Mouse (Mus musculus) olfactory bulb, adult 2 months (tissue): ENCODE results near the gene Sptbn1. TPM values are rescaled to one million over a fixed set of nuclear protein-coding genes. Genes with fewer than 3 reads are reported as not detected.

Experiments used
- H3K27ac ChIP-seq: fragments of 200-500 bp; 2 replicates; pipeline ENCODE4 v1.5.1; 2012; ENCODE audit warnings: low read depth, low read length; ENCODE audit not compliant: insufficient read depth
- H3K4me1 ChIP-seq: fragments of 200-500 bp; 2 replicates; pipeline ENCODE4 v1.6.1; 2012; ENCODE audit warnings: low read length; ENCODE audit not compliant: control insufficient read depth, insufficient read depth
- H3K4me3 ChIP-seq: fragments of 200-500 bp; 2 replicates; pipeline ENCODE4 v1.5.1; 2012; ENCODE audit warnings: mild to moderate bottlenecking, low read depth, low read length, moderate library complexity; ENCODE audit not compliant: insufficient read depth
- CTCF ChIP-seq: fragments of 200-500 bp; IDR thresholded peaks from 2 replicates; pipeline ENCODE4 v1.5.1; 2012; ENCODE audit warnings: low read depth, mild to moderate bottlenecking, low read length, moderate library complexity; ENCODE audit not compliant: insufficient read depth
- POLR2A ChIP-seq: fragments of 200-500 bp; IDR thresholded peaks from 2 replicates; pipeline ENCODE4 v1.6.1; 2012; ENCODE audit warnings: mild to moderate bottlenecking, low read depth, low read length, moderate library complexity; ENCODE audit not compliant: insufficient read depth
- WGBS: fragments of 180-500 bp; shearing (Covaris S2); methylation state at CpG from one replicate; pipeline ENCODE4 v1.1.7; 2018; 5-methylcytosine and 5-hydroxymethylcytosine counted together
- polyA plus RNA-seq: library from polyadenylated mRNA; stranded (reverse); fragments of >200 nt; gene quantifications from 2 replicates; pipeline ENCODE4 v1.2.4, GENCODE M21; 2012; ENCODE audit warnings: low replicate concordance; ENCODE audit not compliant: missing spikeins, insufficient read depth, insufficient read length

Gene Sptbn1
- polyA plus RNA-seq, 1 experiment, result 195 TPM

DNA sequence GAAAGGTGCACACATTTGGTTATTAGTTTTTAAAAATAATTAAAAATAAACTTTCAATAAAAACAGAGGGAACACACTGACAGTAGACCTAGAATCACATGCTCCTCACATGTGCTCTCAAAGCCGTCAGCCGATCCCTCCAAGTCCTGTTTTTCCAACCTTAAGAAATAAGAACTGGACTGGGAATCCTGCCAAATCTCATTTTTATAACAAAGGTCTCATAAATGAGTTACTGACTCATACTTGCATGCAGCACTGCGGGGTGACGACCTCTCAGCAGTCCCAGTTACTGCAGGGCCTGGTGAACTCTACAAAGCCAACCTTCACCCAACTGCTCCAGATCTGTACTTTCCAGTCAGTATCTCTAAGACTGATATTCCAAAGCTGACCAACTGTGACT, 58.5 kb downstream of the Sptbn1 start:
- TF ChIP-seq POLR2A (no peak), CTCF (no peak)
- WGBS, result 22% methylated on average over 4 of the region's 4 CpGs
- H3K4me3 ChIP-seq, result no peak overlapping the region

DNA sequence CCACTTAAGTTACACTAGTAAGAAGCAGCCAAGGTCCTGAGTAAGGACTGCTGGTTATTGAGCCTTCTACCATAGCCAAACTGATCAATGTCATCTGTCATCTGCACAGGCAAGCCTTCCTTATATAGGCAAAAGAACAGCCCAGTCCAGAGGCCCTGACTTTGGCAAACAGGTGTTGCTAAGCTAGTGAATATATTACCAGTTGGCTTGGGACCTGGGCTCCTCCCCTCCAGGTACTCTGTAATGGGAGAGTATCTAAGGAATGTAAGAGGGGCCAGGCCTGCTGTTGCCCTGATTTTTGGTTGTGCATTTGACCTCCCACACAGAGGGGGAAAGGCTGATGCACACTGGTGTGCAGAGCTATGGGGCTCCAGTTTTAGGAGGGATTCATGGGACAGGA, 63.6 kb downstream of the Sptbn1 start:
- H3K4me3 ChIP-seq, result no peak overlapping the region
- no peak for TF ChIP-seq CTCF
- no peak for TF ChIP-seq POLR2A
- no peak overlapping the region for H3K27ac ChIP-seq
- peaks cover 7% of the 10 kb centered on the region; the same call in 1 of the 2 replicates for H3K4me1 ChIP-seq

More for the DNA sequence above, 58.5 kb downstream of the Sptbn1 start:
- no peak overlapping the region for H3K27ac ChIP-seq
- peaks cover 8% of the 10 kb centered on the region; the same call in 1 of the 2 replicates for H3K4me1 ChIP-seq

DNA sequence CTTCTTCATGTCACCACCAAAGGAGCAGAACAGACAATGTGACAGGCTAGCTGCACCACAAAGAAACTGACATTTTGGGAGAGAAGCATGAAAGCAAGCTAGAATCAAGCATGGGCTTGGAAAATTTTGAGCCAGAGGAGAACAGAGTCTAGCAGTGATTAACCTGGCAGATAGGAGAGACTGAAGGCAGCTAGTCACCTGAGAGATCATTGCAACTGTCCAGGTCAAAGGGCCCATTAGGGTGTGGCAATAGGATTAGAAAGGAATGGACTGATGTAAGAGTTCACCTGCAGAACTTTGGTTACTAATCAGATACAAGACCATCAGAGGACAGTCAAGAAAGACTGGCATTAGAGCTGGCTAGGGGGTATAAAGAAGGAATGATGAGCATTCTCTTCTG, 67.6 kb downstream of the Sptbn1 start:
- Histone ChIP-seq H3K4me3 (no peak overlapping the region), H3K27ac (no peak overlapping the region), H3K4me1 (peaks cover 17% of the 10 kb centered on the region)
- TF ChIP-seq CTCF (no peak), POLR2A (no peak)

DNA sequence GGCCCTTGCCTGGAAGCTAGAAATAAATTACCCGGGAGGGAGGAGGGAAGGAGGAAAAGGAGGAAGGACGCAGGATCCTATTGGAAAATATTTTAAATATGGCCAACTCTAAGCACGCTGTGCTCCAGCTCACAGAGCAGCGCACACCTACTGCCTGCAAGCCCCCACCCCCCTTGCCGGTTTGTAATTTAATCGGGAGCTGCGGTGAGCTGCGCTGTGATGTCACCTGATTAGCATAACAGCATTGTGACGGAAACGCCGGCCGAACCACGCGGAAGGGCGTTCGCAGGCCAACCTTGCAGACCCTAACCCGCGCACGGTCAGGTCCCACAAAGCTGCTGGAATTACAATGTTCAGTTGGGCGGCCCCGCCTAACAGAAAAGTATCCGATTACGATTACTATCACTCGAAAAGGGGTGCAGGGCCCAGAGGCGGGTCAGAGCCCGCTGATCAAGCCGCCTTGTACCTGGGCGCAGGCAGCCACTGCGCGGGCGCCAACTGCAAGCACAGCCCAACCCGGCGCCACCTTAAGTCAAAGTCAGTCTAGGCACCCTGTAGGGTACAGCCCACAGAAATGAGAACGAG, 69.8 kb downstream of the Sptbn1 start:
- Histone ChIP-seq H3K4me1 (peaks cover 14% of the 10 kb centered on the region), H3K4me3 (peak overlapping the region; percentile 39), H3K27ac (no peak overlapping the region)
- TF ChIP-seq CTCF, result no peak
- TF ChIP-seq POLR2A, result no peak
- 9% methylated on average over 34 of the region's 34 CpGs for WGBS

DNA sequence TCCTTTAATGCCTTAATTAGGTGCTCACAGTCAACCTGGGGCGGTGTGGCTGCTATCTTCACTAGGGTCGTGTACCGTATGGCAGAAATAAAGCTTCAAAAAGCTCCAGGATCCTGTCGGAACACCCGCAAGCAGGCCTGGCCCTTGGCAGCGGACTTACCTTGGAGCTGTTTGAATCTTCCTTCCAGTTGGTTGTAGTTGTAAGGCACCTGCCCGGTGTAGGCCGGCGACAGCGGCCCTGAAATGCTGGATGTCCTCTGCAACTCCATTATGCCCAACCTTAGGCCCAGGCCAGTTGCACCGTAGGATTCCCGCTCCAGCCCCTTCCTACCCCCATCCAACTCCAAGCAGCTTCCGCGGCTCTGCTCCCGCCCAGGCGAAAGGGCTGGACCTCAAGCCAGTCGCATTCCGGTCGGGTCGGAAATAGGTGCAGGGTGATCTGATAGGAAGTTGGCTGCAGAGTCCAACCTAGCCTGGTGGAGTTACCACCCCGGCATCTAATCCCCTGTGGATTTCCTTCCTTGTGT, 70.3 kb downstream of the Sptbn1 start:
- WGBS, result 25% methylated on average over 21 of the region's 21 CpGs
- H3K27ac ChIP-seq, result peak overlapping the region; percentile 10; the same call in 1 of the 2 replicates
- peaks cover 14% of the 10 kb centered on the region for H3K4me1 ChIP-seq
- TF ChIP-seq POLR2A (no peak), CTCF (no peak)
- peak overlapping the region; percentile 39 for H3K4me3 ChIP-seq

DNA sequence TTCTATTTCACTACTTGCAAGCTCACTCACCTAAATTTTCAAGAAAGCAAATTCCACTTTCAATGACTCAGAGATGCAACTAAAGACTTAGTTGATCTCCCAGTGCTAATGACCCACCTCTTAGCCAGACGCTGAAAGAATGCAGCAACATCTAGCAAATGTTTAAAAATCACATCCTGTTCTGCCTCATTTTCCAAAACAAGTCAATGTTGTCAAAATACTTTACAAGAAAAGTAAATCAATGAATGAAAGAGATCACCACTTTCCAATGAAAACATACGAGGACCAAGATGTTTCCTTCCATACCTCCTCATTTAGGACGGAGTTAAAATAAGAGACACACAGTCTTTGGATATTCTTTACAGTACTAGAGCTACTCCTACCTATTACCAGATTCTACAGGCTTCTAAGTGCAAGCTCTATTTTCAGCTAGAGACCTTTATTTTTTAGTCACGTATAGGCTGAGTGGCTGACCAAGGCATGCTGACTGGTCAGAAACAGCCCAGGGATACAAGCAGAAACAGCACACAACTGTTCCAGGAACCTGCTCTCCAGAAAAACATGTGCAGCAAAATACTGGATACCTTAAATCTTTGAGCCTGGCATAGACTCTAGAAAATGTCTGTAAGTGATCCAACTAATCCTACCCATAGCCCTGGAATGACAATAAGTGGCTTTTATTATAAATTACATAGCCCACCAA, 71.5 kb downstream of the Sptbn1 start:
- Histone ChIP-seq H3K4me1 (peaks cover 14% of the 10 kb centered on the region), H3K4me3 (no peak overlapping the region), H3K27ac (no peak overlapping the region)
- no peak for TF ChIP-seq CTCF
- no peak for TF ChIP-seq POLR2A
- 47% methylated on average over 4 of the region's 4 CpGs for WGBS

DNA sequence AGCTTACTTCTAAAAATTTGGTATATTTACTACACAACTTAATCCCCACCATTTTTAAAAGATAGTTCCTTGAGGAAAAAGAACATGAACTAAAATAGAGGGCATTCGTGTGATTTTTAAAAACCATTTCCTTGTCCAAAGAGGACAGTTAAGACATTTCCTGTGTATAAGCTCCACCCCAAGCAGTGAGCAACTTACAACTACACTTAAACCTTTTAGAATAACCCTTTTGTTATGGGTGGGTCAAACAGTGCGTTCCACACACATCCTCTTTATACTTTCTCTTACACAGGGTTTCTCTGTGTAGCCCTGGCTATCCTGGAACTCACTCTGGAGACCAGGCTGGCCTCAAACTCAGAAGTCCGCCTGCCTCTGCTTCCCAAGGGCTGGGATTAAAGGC, 72.2 kb downstream of the Sptbn1 start:
- WGBS, result 73% methylated on average over 3 of the region's 3 CpGs
- TF ChIP-seq CTCF, result no peak
- TF ChIP-seq POLR2A, result no peak

DNA sequence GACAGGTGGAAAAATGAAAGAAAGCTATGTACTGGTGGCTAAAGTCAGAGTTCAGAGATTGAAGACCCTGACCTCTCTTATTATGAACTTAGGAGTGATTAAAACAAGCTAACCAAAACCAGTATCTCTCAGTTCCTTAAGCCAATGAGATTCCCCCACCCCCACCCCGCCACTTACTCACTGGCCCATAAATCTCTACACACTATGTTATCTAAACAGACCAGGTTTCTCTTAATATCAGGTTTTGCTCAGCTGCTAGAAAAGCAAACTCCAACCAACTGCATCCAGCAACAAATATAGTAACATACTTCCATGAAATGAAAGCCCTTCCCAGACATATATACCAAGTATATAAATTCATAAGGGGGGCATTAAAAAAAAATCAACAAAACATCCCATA, 73.2 kb downstream of the Sptbn1 start:
- 90% methylated on average over 1 of the region's 1 CpGs for WGBS

More for the DNA sequence above, 72.2 kb downstream of the Sptbn1 start:
- no peak overlapping the region for H3K4me3 ChIP-seq
- peaks cover 14% of the 10 kb centered on the region for H3K4me1 ChIP-seq
- no peak overlapping the region for H3K27ac ChIP-seq

DNA sequence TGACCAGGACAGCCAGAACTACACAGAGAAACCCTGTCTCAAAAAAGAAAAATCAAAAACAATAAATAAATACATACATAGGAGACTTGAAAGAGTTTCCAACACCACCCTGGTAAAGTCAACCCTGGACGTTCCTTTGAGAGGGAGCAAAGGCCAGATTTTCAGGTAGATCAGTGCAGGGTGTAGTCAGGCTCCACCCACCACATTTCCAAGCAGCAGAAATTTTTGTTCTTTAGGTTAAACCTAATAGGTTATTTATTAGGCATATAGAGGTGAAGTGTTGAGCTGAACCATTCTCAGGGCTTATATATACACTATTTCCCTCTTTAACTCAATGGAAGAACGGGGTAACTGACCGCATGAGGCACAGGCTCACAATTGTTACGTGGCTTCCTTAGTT, 77.0 kb downstream of the Sptbn1 start:
- H3K4me3 ChIP-seq, result no peak overlapping the region
- TF ChIP-seq POLR2A (no peak), CTCF (no peak)
- 90% methylated on average over 4 of the region's 4 CpGs for WGBS
- H3K4me1 ChIP-seq, result peaks cover 3% of the 10 kb centered on the region; the same call in 1 of the 2 replicates
- no peak overlapping the region for H3K27ac ChIP-seq

More for the DNA sequence above, 73.2 kb downstream of the Sptbn1 start:
- Histone ChIP-seq H3K27ac (no peak overlapping the region), H3K4me3 (no peak overlapping the region), H3K4me1 (peaks cover 16% of the 10 kb centered on the region)
- no peak for TF ChIP-seq POLR2A
- TF ChIP-seq CTCF, result no peak
